Mouse (Mus musculus) liver, embryonic 16.5 days (tissue): ENCODE measurements around the gene Scfd2. TPM values are rescaled to one million over a fixed set of nuclear protein-coding genes. Genes with fewer than 3 reads are reported as not detected.

Source experiments
- ATAC-seq: fragments of 200-750 bp; cut with Nextera tagmentation; 2 replicates; pipeline ENCODE4 v1.8.0; 2017; ENCODE audit warnings: low read depth, mild to moderate bottlenecking, moderate number of reproducible peaks, moderate library complexity
- H3K27ac ChIP-seq: fragments of 300-500 bp; sonication (generic); 2 replicates; pipeline ENCODE4 v1.5.1; 2014; ENCODE audit warnings: mild to moderate bottlenecking, low read length
- H3K27me3 ChIP-seq: fragments of 300-500 bp; sonication (generic); 2 replicates; pipeline ENCODE4 v1.6.1; 2014; ENCODE audit warnings: low read depth, low read length, mixed read lengths; ENCODE audit not compliant: control insufficient read depth, insufficient read depth
- H3K36me3 ChIP-seq: fragments of 300-500 bp; sonication (generic); 2 replicates; pipeline ENCODE4 v1.6.1; 2014; ENCODE audit warnings: mild to moderate bottlenecking; ENCODE audit not compliant: control insufficient read depth, insufficient read depth
- H3K4me1 ChIP-seq: fragments of 300-500 bp; sonication (generic); 2 replicates; pipeline ENCODE4 v1.6.1; 2014; ENCODE audit warnings: low read depth, low read length, mixed read lengths; ENCODE audit not compliant: control insufficient read depth
- H3K4me2 ChIP-seq: fragments of 300-500 bp; sonication (generic); 2 replicates; pipeline ENCODE4 v1.6.1; 2014; ENCODE audit warnings: low read depth, low read length, mixed read lengths
- H3K4me3 ChIP-seq: fragments of 300-500 bp; sonication (generic); 2 replicates; pipeline ENCODE4 v1.5.1; 2014; ENCODE audit warnings: low read depth, mild to moderate bottlenecking, low read length
- H3K9ac ChIP-seq: fragments of 300-500 bp; sonication (generic); 2 replicates; pipeline ENCODE4 v1.6.1; 2014; ENCODE audit warnings: low read depth, low read length
- H3K9me3 ChIP-seq: fragments of 300-500 bp; sonication (generic); replicated peaks from 2 replicates; pipeline ENCODE4 v1.6.1; 2016; ENCODE audit warnings: low read length; ENCODE audit not compliant: control insufficient read depth
- whole genome bisulfite sequencing: fragments of 180-500 bp; shearing (Covaris S2); extraction: QIAGEN DNeasy Blood & Tissue Kit; methylation state at CpG from one replicate; pipeline ENCODE4 v1.1.7; 2014; ENCODE audit not compliant: insufficient replicate concordance; 5-methylcytosine and 5-hydroxymethylcytosine counted together
- polyA plus RNA-seq: library from polyadenylated mRNA; unstranded; fragments of >200 nt; fragmentation: Nextera tagmentation; extraction: Ambion mirVana; gene quantifications from 2 replicates; pipeline ENCODE4 v1.2.1, GENCODE M21; 2015

Gene Scfd2
- polyA plus RNA-seq, 1 experiment from 2014 or later = 10.4 TPM

GRCm38 (mm10) chr5:74363296-74363695 lies 168.3 kb downstream of the Scfd2 start:
- Histone ChIP-seq H3K9ac (no peak overlapping the region), H3K4me3 (no peak overlapping the region), H3K4me1 (peaks cover 3% of the 10 kb centered on the region; the same call in 1 of the 2 replicates), H3K9me3 (no peaks in the 10 kb centered on the region), H3K36me3 (no peaks in the 10 kb centered on the region), H3K27me3 (no peaks in the 10 kb centered on the region), H3K4me2 (no peak overlapping the region), H3K27ac (no peak overlapping the region)
- ATAC-seq = no peak
- WGBS = 37% methylated on average over 1 of the region's 1 CpGs

DNA sequence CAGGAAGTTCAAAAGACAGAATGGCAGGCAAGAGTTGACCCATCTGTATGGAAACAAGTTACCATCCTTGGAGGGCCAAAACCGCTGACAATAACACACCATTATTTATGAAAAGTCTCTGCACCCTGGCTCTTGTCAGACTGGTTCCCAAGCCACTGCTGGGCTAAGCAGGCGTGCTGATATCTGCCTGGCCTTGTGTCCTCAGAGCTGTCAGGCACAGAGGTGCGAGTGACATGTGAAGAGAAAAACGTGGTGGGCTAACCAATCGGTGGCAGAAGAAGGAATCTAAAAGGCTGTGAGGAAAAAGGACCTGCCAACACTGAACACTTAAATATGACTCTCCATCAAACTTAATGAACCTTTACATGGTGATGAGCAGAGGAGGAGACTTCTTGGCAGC lies 170.0 kb downstream of the Scfd2 start:
- H3K4me1 ChIP-seq = peaks cover 3% of the 10 kb centered on the region; the same call in 1 of the 2 replicates
- no peak overlapping the region for H3K9ac ChIP-seq
- WGBS = 59% methylated on average over 5 of the region's 5 CpGs
- no peaks in the 10 kb centered on the region for H3K9me3 ChIP-seq
- no peak overlapping the region for H3K27ac ChIP-seq
- no peaks in the 10 kb centered on the region for H3K27me3 ChIP-seq
- ATAC-seq = no peak
- H3K4me2 ChIP-seq = no peak overlapping the region
- H3K36me3 ChIP-seq = no peaks in the 10 kb centered on the region
- H3K4me3 ChIP-seq = no peak overlapping the region

DNA sequence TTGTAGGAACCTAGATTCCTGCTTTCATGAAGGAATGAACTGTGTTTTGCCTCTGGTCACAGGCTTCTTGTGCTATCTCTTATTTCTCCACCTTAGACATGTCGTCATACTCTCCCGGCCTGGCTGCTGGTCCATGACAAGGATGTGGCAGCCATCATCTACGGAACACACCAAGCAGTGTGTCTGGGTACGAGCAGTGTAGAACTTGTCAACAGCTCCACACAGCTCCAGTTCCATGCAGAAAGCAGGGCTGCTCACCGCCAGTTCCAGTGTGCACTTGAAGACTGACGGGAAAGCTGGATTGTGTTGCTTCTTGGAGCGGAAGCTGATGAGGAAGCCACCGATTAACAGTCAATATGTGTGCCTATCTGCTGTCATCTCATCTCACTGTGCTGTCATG lies 173.5 kb downstream of the Scfd2 start:
- 76% methylated on average over 8 of the region's 8 CpGs for WGBS
- no peaks in the 10 kb centered on the region for H3K4me1 ChIP-seq
- H3K27ac ChIP-seq = no peak overlapping the region
- ATAC-seq = no peak
- no peaks in the 10 kb centered on the region for H3K27me3 ChIP-seq
- H3K4me3 ChIP-seq = no peak overlapping the region
- H3K9me3 ChIP-seq = no peaks in the 10 kb centered on the region
- H3K4me2 ChIP-seq = no peak overlapping the region
- no peak overlapping the region for H3K9ac ChIP-seq
- H3K36me3 ChIP-seq = no peaks in the 10 kb centered on the region

DNA sequence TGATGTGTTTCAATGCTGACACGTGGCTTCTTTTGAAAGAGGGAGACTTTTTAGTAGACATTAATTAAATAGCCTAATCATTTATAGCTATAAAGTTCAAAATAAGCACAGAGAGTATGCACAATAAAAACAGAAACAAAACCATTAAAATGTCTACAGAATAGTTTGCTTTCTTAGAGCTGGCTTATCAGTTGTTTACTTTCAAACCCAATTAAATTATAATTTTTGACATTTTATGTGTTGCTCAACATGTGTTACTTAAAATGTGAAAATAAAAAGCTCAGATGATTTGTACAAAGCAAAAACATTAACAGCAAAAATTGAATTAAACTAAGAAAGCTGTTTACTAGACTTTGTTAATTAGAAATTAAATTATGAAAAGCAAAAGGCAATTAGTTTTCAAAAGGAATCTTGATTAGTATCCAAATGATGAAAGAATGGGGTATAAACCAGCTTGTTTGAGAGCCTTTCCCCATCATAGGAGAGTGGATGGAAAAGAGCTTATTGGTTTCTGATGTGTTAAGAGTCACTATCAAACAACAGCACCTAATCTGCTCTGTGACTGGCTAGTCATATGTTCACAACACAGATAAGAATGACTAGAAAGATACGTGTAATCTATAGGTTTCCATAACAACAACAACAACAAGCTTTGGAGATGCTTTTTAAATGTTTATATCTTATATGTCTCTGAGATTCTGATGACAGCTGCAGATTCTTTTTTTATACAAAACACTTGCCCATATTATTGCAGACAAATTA lies 176.0 kb downstream of the Scfd2 start:
- H3K27ac ChIP-seq = no peak overlapping the region
- no peaks in the 10 kb centered on the region for H3K27me3 ChIP-seq
- WGBS = 42% methylated on average over 2 of the region's 2 CpGs
- ATAC-seq = no peak
- no peak overlapping the region for H3K9ac ChIP-seq
- H3K4me3 ChIP-seq = no peak overlapping the region
- H3K9me3 ChIP-seq = no peaks in the 10 kb centered on the region
- no peak overlapping the region for H3K4me2 ChIP-seq
- H3K36me3 ChIP-seq = no peaks in the 10 kb centered on the region
- no peaks in the 10 kb centered on the region for H3K4me1 ChIP-seq

DNA sequence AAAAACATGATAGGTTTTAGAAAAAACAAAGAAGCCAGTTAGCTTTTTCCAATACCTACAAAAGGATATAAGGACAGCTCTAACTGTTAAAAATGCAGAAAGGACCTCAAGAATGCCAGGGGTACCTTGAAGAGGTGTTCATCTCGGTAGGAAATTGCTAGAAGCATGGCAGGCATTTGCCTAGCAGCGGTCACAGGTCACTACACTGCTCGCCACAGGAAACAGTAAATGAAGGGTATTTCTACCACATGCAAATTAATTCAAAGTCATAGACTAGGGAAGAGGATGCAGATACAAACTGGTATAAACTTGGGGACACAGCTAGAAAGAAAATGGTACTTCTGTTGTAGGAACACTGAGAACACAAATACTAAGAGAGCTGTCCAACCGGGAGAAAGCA lies 180.7 kb downstream of the Scfd2 start:
- Histone ChIP-seq H3K9me3 (no peaks in the 10 kb centered on the region), H3K4me3 (no peak overlapping the region), H3K4me1 (no peaks in the 10 kb centered on the region), H3K27me3 (no peaks in the 10 kb centered on the region), H3K9ac (no peak overlapping the region), H3K36me3 (no peaks in the 10 kb centered on the region), H3K4me2 (no peak overlapping the region), H3K27ac (no peak overlapping the region)
- ATAC-seq = no peak
- 60% methylated on average over 4 of the region's 4 CpGs for WGBS

DNA sequence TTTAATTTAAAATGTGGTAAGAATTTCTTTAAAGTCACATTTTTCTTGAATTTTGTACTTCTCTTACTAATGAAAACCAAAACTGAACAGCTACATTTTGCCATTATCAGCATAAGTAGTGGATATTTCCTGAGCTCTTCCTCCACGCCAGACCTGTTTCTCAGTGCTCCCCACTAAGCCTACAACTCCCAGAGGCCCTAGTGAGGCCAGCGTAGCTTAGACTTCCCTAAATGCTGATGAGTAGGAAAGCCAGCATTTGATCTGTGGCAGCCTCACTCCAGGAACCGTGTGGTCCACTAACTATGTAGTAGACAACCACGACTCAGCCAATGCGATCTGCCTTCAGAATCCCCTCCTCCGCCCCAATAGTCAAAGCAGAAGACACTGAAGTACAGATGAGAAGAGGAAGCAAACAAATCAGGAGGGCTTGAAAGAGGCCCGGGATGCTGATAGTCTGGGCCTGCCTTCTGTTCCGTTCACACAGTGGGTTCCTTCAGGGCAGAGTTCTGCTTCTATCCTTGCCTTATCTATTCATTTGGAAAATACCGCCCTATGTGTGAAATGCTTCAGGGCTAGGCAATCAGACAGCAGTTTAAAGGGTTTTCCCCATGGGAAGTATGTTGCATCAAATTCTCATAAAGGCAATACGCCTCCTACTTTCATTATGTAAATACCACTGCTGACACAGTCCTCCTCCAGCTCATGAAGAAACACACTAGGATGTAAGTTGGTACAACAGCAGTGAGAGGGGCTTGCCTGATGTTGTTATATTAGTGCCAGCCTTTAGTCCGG lies 183.3 kb downstream of the Scfd2 start:
- no peak overlapping the region for H3K9ac ChIP-seq
- no peak overlapping the region for H3K4me3 ChIP-seq
- no peaks in the 10 kb centered on the region for H3K9me3 ChIP-seq
- no peak overlapping the region for H3K27ac ChIP-seq
- H3K4me2 ChIP-seq = no peak overlapping the region
- no peak for ATAC-seq
- no peaks in the 10 kb centered on the region for H3K27me3 ChIP-seq
- 41% methylated on average over 11 of the region's 11 CpGs for WGBS
- H3K4me1 ChIP-seq = no peaks in the 10 kb centered on the region
- no peaks in the 10 kb centered on the region for H3K36me3 ChIP-seq

DNA sequence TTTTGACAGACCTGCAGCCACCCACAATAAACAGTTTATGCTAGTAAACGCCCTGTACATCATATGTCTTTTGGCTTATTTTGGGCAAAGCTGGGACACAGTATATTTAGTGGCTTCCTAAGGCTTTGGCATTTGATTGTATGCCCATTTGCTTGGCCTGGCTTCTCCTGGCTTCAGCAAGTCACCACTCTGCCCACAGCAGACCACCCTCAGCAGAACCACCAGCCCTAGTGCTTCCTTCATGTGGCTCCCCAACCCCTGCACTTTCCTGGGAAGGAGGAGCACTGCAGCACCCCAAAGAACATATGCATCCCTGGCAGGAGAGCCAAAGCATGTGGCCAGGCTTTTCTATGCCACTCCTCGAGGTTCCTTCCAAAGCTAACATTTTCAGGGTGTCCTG lies 188.5 kb downstream of the Scfd2 start:
- H3K27me3 ChIP-seq = no peaks in the 10 kb centered on the region
- H3K36me3 ChIP-seq = no peaks in the 10 kb centered on the region
- H3K4me1 ChIP-seq = no peaks in the 10 kb centered on the region
- H3K9ac ChIP-seq = no peak overlapping the region
- no peak overlapping the region for H3K4me2 ChIP-seq
- WGBS = 41% methylated on average over 2 of the region's 2 CpGs
- no peaks in the 10 kb centered on the region for H3K9me3 ChIP-seq
- no peak for ATAC-seq
- H3K27ac ChIP-seq = no peak overlapping the region
- no peak overlapping the region for H3K4me3 ChIP-seq

DNA sequence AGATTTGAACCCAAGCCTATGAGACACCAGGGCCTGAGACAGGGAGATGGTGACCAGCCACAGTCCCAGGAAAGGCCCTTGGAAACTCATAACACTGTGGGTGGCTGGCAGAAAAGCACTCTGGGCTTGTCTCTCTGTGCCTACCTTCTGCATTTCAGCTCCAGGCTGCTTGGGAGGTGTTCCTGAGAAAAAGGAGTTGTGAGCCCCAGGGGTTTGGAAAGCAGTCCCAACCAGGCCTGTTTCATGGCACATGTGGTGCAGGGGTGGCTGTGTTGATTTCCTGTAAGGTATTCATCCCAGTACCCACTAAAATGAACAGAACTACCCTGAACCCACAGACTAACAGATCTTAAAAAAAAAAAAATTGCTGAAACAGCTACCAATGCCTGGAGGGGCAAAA lies 189.0 kb downstream of the Scfd2 start:
- no peak overlapping the region for H3K27ac ChIP-seq
- no peak overlapping the region for H3K9ac ChIP-seq
- no peak overlapping the region for H3K4me2 ChIP-seq
- H3K4me3 ChIP-seq = no peak overlapping the region
- no peaks in the 10 kb centered on the region for H3K36me3 ChIP-seq
- no peaks in the 10 kb centered on the region for H3K27me3 ChIP-seq
- no peak for ATAC-seq
- H3K4me1 ChIP-seq = no peaks in the 10 kb centered on the region
- no peaks in the 10 kb centered on the region for H3K9me3 ChIP-seq

- Histone ChIP-seq H3K4me1 (no peaks in the 10 kb centered on the region), H3K4me3 (no peak overlapping the region), H3K9ac (no peak overlapping the region), H3K27ac (no peak overlapping the region), H3K27me3 (no peaks in the 10 kb centered on the region), H3K9me3 (no peaks in the 10 kb centered on the region), H3K36me3 (no peaks in the 10 kb centered on the region), H3K4me2 (no peak overlapping the region)
- ATAC-seq = no peak
- 52% methylated on average over 3 of the region's 3 CpGs for WGBS
Observed at GRCm38 (mm10) chr5:74337491-74337890, 194.1 kb downstream of the Scfd2 start.
